Mouse (Mus musculus): ENCODE data around the gene Mta3. TPM values are rescaled to one million over a fixed set of nuclear protein-coding genes. Genes with fewer than 3 reads are reported as not detected.
"Not testable (repeated sequence)": the region's sequence is repeated elsewhere in the genome, so short reads cannot be mapped to it uniquely, and the experiment has no call there.

The Mta3 gene
- polyA plus RNA-seq, 1 experiment from 2014 or later = 36.4 TPM

- H3K36me3 ChIP-seq (ENCODE audit: control insufficient read depth, insufficient read depth, low read length) = no peaks in the 10 kb centered on the region
- H3K4me3 ChIP-seq (replicated peaks; ENCODE audit: low read length) = no peak overlapping the region
- 73% methylated on average over 5 of the region's 5 CpGs for WGBS
- no peak for ATAC-seq (ENCODE audit: insufficient read depth, low FRiP score)
- no peaks in the 10 kb centered on the region for H3K9me3 ChIP-seq (replicated peaks; ENCODE audit: control insufficient read depth, low read length)
- H3K27ac ChIP-seq (ENCODE audit: low read length) = no peak overlapping the region
- peaks cover 9% of the 10 kb centered on the region; the same call in 1 of the 2 replicates for H3K4me1 ChIP-seq (ENCODE audit: control insufficient read depth, insufficient read depth, low read length)
- H3K4me2 ChIP-seq (ENCODE audit: low read depth, low read length) = no peak overlapping the region
- no peak overlapping the region for H3K9ac ChIP-seq (ENCODE audit: low read length)
- H3K27me3 ChIP-seq (ENCODE audit: control insufficient read depth, insufficient read depth, low read length) = no peaks in the 10 kb centered on the region
These were observed 143.8 kb downstream of the Mta3 start for GRCm38 (mm10) chr17:83849717-83850116.

GRCm38 (mm10) chr17:83850458-83850857, 144.5 kb downstream of the Mta3 start:
- H3K4me1 ChIP-seq (ENCODE audit: control insufficient read depth, insufficient read depth, low read length) = peaks cover 9% of the 10 kb centered on the region; the same call in 1 of the 2 replicates
- H3K9ac ChIP-seq (ENCODE audit: low read length) = peak overlapping the region; percentile 46
- 15% methylated on average over 9 of the region's 9 CpGs for WGBS
- ATAC-seq (ENCODE audit: insufficient read depth, low FRiP score) = no peak
- H3K9me3 ChIP-seq (replicated peaks; ENCODE audit: control insufficient read depth, low read length) = no peaks in the 10 kb centered on the region
- H3K36me3 ChIP-seq (ENCODE audit: control insufficient read depth, insufficient read depth, low read length) = no peaks in the 10 kb centered on the region
- H3K4me3 ChIP-seq (replicated peaks; ENCODE audit: low read length) = no peak overlapping the region
- no peaks in the 10 kb centered on the region for H3K27me3 ChIP-seq (ENCODE audit: control insufficient read depth, insufficient read depth, low read length)
- H3K4me2 ChIP-seq (ENCODE audit: low read depth, low read length) = peak overlapping the region; percentile 29; the same call in 1 of the 2 replicates
- no peak overlapping the region for H3K27ac ChIP-seq (ENCODE audit: low read length)

GRCm38 (mm10) chr17:83850864-83851263, 144.9 kb downstream of the Mta3 start:
- 82% methylated on average over 5 of the region's 5 CpGs for WGBS
- H3K9ac ChIP-seq (ENCODE audit: low read length) = no peak overlapping the region
- no peak overlapping the region for H3K27ac ChIP-seq (ENCODE audit: low read length)
- peaks cover 9% of the 10 kb centered on the region; the same call in 1 of the 2 replicates for H3K4me1 ChIP-seq (ENCODE audit: control insufficient read depth, insufficient read depth, low read length)
- H3K36me3 ChIP-seq (ENCODE audit: control insufficient read depth, insufficient read depth, low read length) = no peaks in the 10 kb centered on the region
- H3K9me3 ChIP-seq (replicated peaks; ENCODE audit: control insufficient read depth, low read length) = no peaks in the 10 kb centered on the region
- ATAC-seq (ENCODE audit: insufficient read depth, low FRiP score) = no peak
- no peak overlapping the region for H3K4me3 ChIP-seq (replicated peaks; ENCODE audit: low read length)
- no peaks in the 10 kb centered on the region for H3K27me3 ChIP-seq (ENCODE audit: control insufficient read depth, insufficient read depth, low read length)
- H3K4me2 ChIP-seq (ENCODE audit: low read depth, low read length) = no peak overlapping the region

- Histone ChIP-seq H3K9me3 (replicated peaks; ENCODE audit: control insufficient read depth, low read length) (no peaks in the 10 kb centered on the region), H3K9ac (ENCODE audit: low read length) (no peak overlapping the region), H3K4me1 (ENCODE audit: control insufficient read depth, insufficient read depth, low read length) (0 out of 2 replicates have a peak, but pooled peaks cover 5% of the 10 kb centered on the region), H3K27ac (ENCODE audit: low read length) (no peak overlapping the region), H3K36me3 (ENCODE audit: control insufficient read depth, insufficient read depth, low read length) (no peaks in the 10 kb centered on the region), H3K4me2 (ENCODE audit: low read depth, low read length) (peak overlapping the region; percentile 25), H3K4me3 (replicated peaks; ENCODE audit: low read length) (peak overlapping the region; percentile 16; the same call in 1 of the 2 replicates), H3K27me3 (ENCODE audit: control insufficient read depth, insufficient read depth, low read length) (no peaks in the 10 kb centered on the region)
- 43% methylated on average over 3 of the region's 3 CpGs for WGBS
- ATAC-seq (ENCODE audit: insufficient read depth, low FRiP score) = no peak
These were observed 147.9 kb downstream of the Mta3 start for GRCm38 (mm10) chr17:83853831-83854230.

GRCm38 (mm10) chr17:83854284-83854918, 148.4 kb downstream of the Mta3 start:
- peak; percentile 63; the same call in 1 of the 2 replicates for ATAC-seq (ENCODE audit: insufficient read depth, low FRiP score)
- no peak overlapping the region for H3K9ac ChIP-seq (ENCODE audit: low read length)
- no peak overlapping the region for H3K27ac ChIP-seq (ENCODE audit: low read length)
- H3K4me3 ChIP-seq (replicated peaks; ENCODE audit: low read length) = peak overlapping the region; percentile 16
- WGBS = 36% methylated on average over 12 of the region's 12 CpGs
- no peaks in the 10 kb centered on the region for H3K36me3 ChIP-seq (ENCODE audit: control insufficient read depth, insufficient read depth, low read length)
- peak overlapping the region; percentile 25 for H3K4me2 ChIP-seq (ENCODE audit: low read depth, low read length)
- H3K27me3 ChIP-seq (ENCODE audit: control insufficient read depth, insufficient read depth, low read length) = no peaks in the 10 kb centered on the region
- no peaks in the 10 kb centered on the region for H3K9me3 ChIP-seq (replicated peaks; ENCODE audit: control insufficient read depth, low read length)
- H3K4me1 ChIP-seq (ENCODE audit: control insufficient read depth, insufficient read depth, low read length) = 0 out of 2 replicates have a peak, but pooled peaks cover 5% of the 10 kb centered on the region

GRCm38 (mm10) chr17:83858413-83858812, 152.4 kb downstream of the Mta3 start:
- no peak for ATAC-seq (ENCODE audit: insufficient read depth, low FRiP score)
- Histone ChIP-seq H3K9me3 (replicated peaks; ENCODE audit: control insufficient read depth, low read length) (no peaks in the 10 kb centered on the region), H3K27me3 (ENCODE audit: control insufficient read depth, insufficient read depth, low read length) (no peaks in the 10 kb centered on the region), H3K27ac (ENCODE audit: low read length) (no peak overlapping the region), H3K4me1 (ENCODE audit: control insufficient read depth, insufficient read depth, low read length) (no peaks in the 10 kb centered on the region), H3K36me3 (ENCODE audit: control insufficient read depth, insufficient read depth, low read length) (no peaks in the 10 kb centered on the region), H3K4me3 (replicated peaks; ENCODE audit: low read length) (no peak overlapping the region), H3K4me2 (ENCODE audit: low read depth, low read length) (no peak overlapping the region), H3K9ac (ENCODE audit: low read length) (no peak overlapping the region)
- 76% methylated on average over 7 of the region's 7 CpGs for WGBS

- Histone ChIP-seq H3K9ac (ENCODE audit: low read length) (no peak overlapping the region), H3K4me1 (ENCODE audit: control insufficient read depth, insufficient read depth, low read length) (no peaks in the 10 kb centered on the region), H3K27ac (ENCODE audit: low read length) (no peak overlapping the region), H3K4me2 (ENCODE audit: low read depth, low read length) (no peak overlapping the region), H3K4me3 (replicated peaks; ENCODE audit: low read length) (no peak overlapping the region), H3K36me3 (ENCODE audit: control insufficient read depth, insufficient read depth, low read length) (no peaks in the 10 kb centered on the region), H3K9me3 (replicated peaks; ENCODE audit: control insufficient read depth, low read length) (no peaks in the 10 kb centered on the region), H3K27me3 (ENCODE audit: control insufficient read depth, insufficient read depth, low read length) (no peaks in the 10 kb centered on the region)
- ATAC-seq (ENCODE audit: insufficient read depth, low FRiP score) = no peak
- 84% methylated on average over 4 of the region's 4 CpGs for WGBS
These were observed 153.7 kb downstream of the Mta3 start for GRCm38 (mm10) chr17:83859639-83860038.

GRCm38 (mm10) chr17:83860224-83860623, 154.3 kb downstream of the Mta3 start:
- Histone ChIP-seq H3K27me3 (ENCODE audit: control insufficient read depth, insufficient read depth, low read length) (no peaks in the 10 kb centered on the region), H3K4me2 (ENCODE audit: low read depth, low read length) (no peak overlapping the region), H3K9ac (ENCODE audit: low read length) (no peak overlapping the region), H3K27ac (ENCODE audit: low read length) (no peak overlapping the region), H3K4me3 (replicated peaks; ENCODE audit: low read length) (no peak overlapping the region), H3K9me3 (replicated peaks; ENCODE audit: control insufficient read depth, low read length) (no peaks in the 10 kb centered on the region), H3K4me1 (ENCODE audit: control insufficient read depth, insufficient read depth, low read length) (no peaks in the 10 kb centered on the region), H3K36me3 (ENCODE audit: control insufficient read depth, insufficient read depth, low read length) (no peaks in the 10 kb centered on the region)
- 73% methylated on average over 7 of the region's 7 CpGs for WGBS
- no peak for ATAC-seq (ENCODE audit: insufficient read depth, low FRiP score)

- WGBS = 65% methylated on average over 8 of the region's 8 CpGs
- not testable (repeated sequence) for ATAC-seq (ENCODE audit: insufficient read depth, low FRiP score); H3K27ac ChIP-seq (ENCODE audit: low read length); H3K36me3 ChIP-seq (ENCODE audit: control insufficient read depth, insufficient read depth, low read length); H3K9me3 ChIP-seq (replicated peaks; ENCODE audit: control insufficient read depth, low read length); H3K27me3 ChIP-seq (ENCODE audit: control insufficient read depth, insufficient read depth, low read length); H3K4me1 ChIP-seq (ENCODE audit: control insufficient read depth, insufficient read depth, low read length)
- Histone ChIP-seq H3K9ac (ENCODE audit: low read length) (peak overlapping the region; percentile 93), H3K4me2 (ENCODE audit: low read depth, low read length) (peak overlapping the region; percentile 58), H3K4me3 (replicated peaks; ENCODE audit: low read length) (peak overlapping the region; percentile 80)
These were observed 155.0 kb downstream of the Mta3 start for GRCm38 (mm10) chr17:83860968-83861367.

Measured in stomach, embryonic 16.5 days (tissue).